Mouse (Mus musculus): ENCODE results near the gene Psmb7. TPM values are rescaled to one million over a fixed set of nuclear protein-coding genes. Genes with fewer than 3 reads are reported as not detected.
A peak's percentile ranks its signal among the peaks of the same experiment; 100 is the strongest.

Psmb7 gene
- polyA plus RNA-seq, 1 experiment: 28.4 TPM

GRCm38 (mm10) chr2:38621610-38622021, 22.3 kb downstream of the Psmb7 start:
- TF ChIP-seq CTCF (IDR thresholded peaks at IDR 0.05; ENCODE audit: extremely low read depth, insufficient read length, insufficient replicate concordance, low read depth, low read length): no peak
- TF ChIP-seq POLR2A (IDR thresholded peaks at IDR 0.05; ENCODE audit: low read depth, low read length): no peak
- no peak overlapping the region for H3K27ac ChIP-seq (ENCODE audit: insufficient read depth, low read depth, low read length)
- no peak overlapping the region for H3K4me3 ChIP-seq (ENCODE audit: low read depth, low read length)
- no peaks in the 10 kb centered on the region for H3K4me1 ChIP-seq (ENCODE audit: control insufficient read depth, insufficient read depth, insufficient read length, low read length)
- peaks cover 9% of the 10 kb centered on the region for H3K36me3 ChIP-seq (ENCODE audit: control insufficient read depth, insufficient read depth, low read length)
- H3K27me3 ChIP-seq (ENCODE audit: control insufficient read depth, insufficient read depth, low read length): no peaks in the 10 kb centered on the region
- WGBS: 77% methylated on average over 6 of the region's 6 CpGs

- Histone ChIP-seq H3K4me3 (ENCODE audit: low read depth, low read length) (no peak overlapping the region), H3K27ac (ENCODE audit: insufficient read depth, low read depth, low read length) (no peak overlapping the region), H3K27me3 (ENCODE audit: control insufficient read depth, insufficient read depth, low read length) (no peaks in the 10 kb centered on the region), H3K4me1 (ENCODE audit: control insufficient read depth, insufficient read depth, insufficient read length, low read length) (no peaks in the 10 kb centered on the region), H3K36me3 (ENCODE audit: control insufficient read depth, insufficient read depth, low read length) (peaks cover 6% of the 10 kb centered on the region)
- 82% methylated on average over 4 of the region's 4 CpGs for WGBS
- no peak for TF ChIP-seq POLR2A (IDR thresholded peaks at IDR 0.05; ENCODE audit: low read depth, low read length)
- no peak for TF ChIP-seq CTCF (IDR thresholded peaks at IDR 0.05; ENCODE audit: extremely low read depth, insufficient read length, insufficient replicate concordance, low read depth, low read length)
Observed at GRCm38 (mm10) chr2:38621076-38621475, 22.8 kb downstream of the Psmb7 start.

- Histone ChIP-seq H3K27ac (ENCODE audit: insufficient read depth, low read depth, low read length) (no peak overlapping the region), H3K4me1 (ENCODE audit: control insufficient read depth, insufficient read depth, insufficient read length, low read length) (no peaks in the 10 kb centered on the region), H3K4me3 (ENCODE audit: low read depth, low read length) (no peak overlapping the region), H3K27me3 (ENCODE audit: control insufficient read depth, insufficient read depth, low read length) (no peaks in the 10 kb centered on the region), H3K36me3 (ENCODE audit: control insufficient read depth, insufficient read depth, low read length) (peaks cover 6% of the 10 kb centered on the region)
- TF ChIP-seq POLR2A (IDR thresholded peaks at IDR 0.05; ENCODE audit: low read depth, low read length) (no peak), CTCF (IDR thresholded peaks at IDR 0.05; ENCODE audit: extremely low read depth, insufficient read length, insufficient replicate concordance, low read depth, low read length) (no peak)
- WGBS: 91% methylated on average over 4 of the region's 4 CpGs
Observed at GRCm38 (mm10) chr2:38619777-38620176, 24.1 kb downstream of the Psmb7 start.

GRCm38 (mm10) chr2:38616956-38617872, 26.7 kb downstream of the Psmb7 start:
- no peak overlapping the region for H3K4me3 ChIP-seq (ENCODE audit: low read depth, low read length)
- H3K4me1 ChIP-seq (ENCODE audit: control insufficient read depth, insufficient read depth, insufficient read length, low read length): no peaks in the 10 kb centered on the region
- H3K27me3 ChIP-seq (ENCODE audit: control insufficient read depth, insufficient read depth, low read length): no peaks in the 10 kb centered on the region
- peaks cover 11% of the 10 kb centered on the region for H3K36me3 ChIP-seq (ENCODE audit: control insufficient read depth, insufficient read depth, low read length)
- no peak overlapping the region for H3K27ac ChIP-seq (ENCODE audit: insufficient read depth, low read depth, low read length)
- TF ChIP-seq POLR2A (IDR thresholded peaks at IDR 0.05; ENCODE audit: low read depth, low read length) (no peak), CTCF (IDR thresholded peaks at IDR 0.05; ENCODE audit: extremely low read depth, insufficient read length, insufficient replicate concordance, low read depth, low read length) (no peak)
- WGBS: 87% methylated on average over 5 of the region's 5 CpGs

GRCm38 (mm10) chr2:38616072-38616471, 27.8 kb downstream of the Psmb7 start:
- 49% methylated on average over 4 of the region's 4 CpGs for WGBS
- Histone ChIP-seq H3K27ac (ENCODE audit: insufficient read depth, low read depth, low read length) (no peak overlapping the region), H3K27me3 (ENCODE audit: control insufficient read depth, insufficient read depth, low read length) (no peaks in the 10 kb centered on the region), H3K36me3 (ENCODE audit: control insufficient read depth, insufficient read depth, low read length) (peaks cover 13% of the 10 kb centered on the region), H3K4me1 (ENCODE audit: control insufficient read depth, insufficient read depth, insufficient read length, low read length) (no peaks in the 10 kb centered on the region), H3K4me3 (ENCODE audit: low read depth, low read length) (no peak overlapping the region)
- TF ChIP-seq CTCF (IDR thresholded peaks at IDR 0.05; ENCODE audit: extremely low read depth, insufficient read length, insufficient replicate concordance, low read depth, low read length) (peak; percentile 6; the same call in 1 of the 2 replicates), POLR2A (IDR thresholded peaks at IDR 0.05; ENCODE audit: low read depth, low read length) (no peak)

- H3K27ac ChIP-seq (ENCODE audit: insufficient read depth, low read depth, low read length): no peak overlapping the region
- no peak overlapping the region for H3K4me3 ChIP-seq (ENCODE audit: low read depth, low read length)
- WGBS: 86% methylated on average over 6 of the region's 6 CpGs
- peaks cover 15% of the 10 kb centered on the region for H3K36me3 ChIP-seq (ENCODE audit: control insufficient read depth, insufficient read depth, low read length)
- no peaks in the 10 kb centered on the region for H3K4me1 ChIP-seq (ENCODE audit: control insufficient read depth, insufficient read depth, insufficient read length, low read length)
- no peaks in the 10 kb centered on the region for H3K27me3 ChIP-seq (ENCODE audit: control insufficient read depth, insufficient read depth, low read length)
- TF ChIP-seq POLR2A (IDR thresholded peaks at IDR 0.05; ENCODE audit: low read depth, low read length) (no peak), CTCF (IDR thresholded peaks at IDR 0.05; ENCODE audit: extremely low read depth, insufficient read length, insufficient replicate concordance, low read depth, low read length) (no peak)
Observed at GRCm38 (mm10) chr2:38614437-38614836, 29.4 kb downstream of the Psmb7 start.

- H3K36me3 ChIP-seq (ENCODE audit: control insufficient read depth, insufficient read depth, low read length): peaks cover 17% of the 10 kb centered on the region
- WGBS: 89% methylated on average over 3 of the region's 3 CpGs
- no peaks in the 10 kb centered on the region for H3K4me1 ChIP-seq (ENCODE audit: control insufficient read depth, insufficient read depth, insufficient read length, low read length)
- TF ChIP-seq CTCF (IDR thresholded peaks at IDR 0.05; ENCODE audit: extremely low read depth, insufficient read length, insufficient replicate concordance, low read depth, low read length): no peak
- TF ChIP-seq POLR2A (IDR thresholded peaks at IDR 0.05; ENCODE audit: low read depth, low read length): no peak
- H3K27me3 ChIP-seq (ENCODE audit: control insufficient read depth, insufficient read depth, low read length): no peaks in the 10 kb centered on the region
- H3K27ac ChIP-seq (ENCODE audit: insufficient read depth, low read depth, low read length): no peak overlapping the region
- no peak overlapping the region for H3K4me3 ChIP-seq (ENCODE audit: low read depth, low read length)
Observed at GRCm38 (mm10) chr2:38613576-38613975, 30.3 kb downstream of the Psmb7 start.

Measured in small intestine, adult 2 months (tissue).